Mouse (Mus musculus): ENCODE measurements around the gene Gm49416. TPM values are rescaled to one million over a fixed set of nuclear protein-coding genes. Genes with fewer than 3 reads are reported as not detected.
"Not testable (repeated sequence)": the region's sequence is repeated elsewhere in the genome, so short reads cannot be mapped to it uniquely, and the experiment has no call there.

Gm49416 gene
- polyA plus RNA-seq, 1 experiment from 2014 or later, result not detected

DNA sequence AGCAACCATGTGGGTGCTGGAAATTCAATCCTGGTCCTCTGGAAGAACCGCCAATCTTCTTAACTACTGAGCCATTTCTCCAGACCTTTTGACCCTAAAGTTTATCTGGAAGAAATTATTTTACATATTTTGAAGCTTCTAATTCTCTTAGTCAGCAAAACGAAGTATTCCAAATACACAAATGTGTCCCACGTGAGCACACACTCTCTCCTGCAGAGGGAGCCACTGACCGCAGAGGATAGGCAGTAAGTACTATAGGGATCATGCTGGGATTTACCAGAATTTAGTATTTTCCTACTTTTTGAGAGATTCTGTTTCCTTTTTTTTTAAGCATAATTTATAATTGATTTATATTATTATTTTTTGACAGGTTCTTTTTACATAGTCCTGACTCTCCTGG is 31.0 kb upstream of the Gm49416 start:
- H3K4me3 ChIP-seq (ENCODE audit: low read depth, low read length), result no peak overlapping the region
- peak; percentile 62; the same call in 1 of the 2 replicates for ATAC-seq
- H3K36me3 ChIP-seq (ENCODE audit: insufficient read depth, low read length), result no peaks in the 10 kb centered on the region
- no peak overlapping the region for H3K4me2 ChIP-seq (replicated peaks; ENCODE audit: low read depth, low read length)
- no peaks in the 10 kb centered on the region for H3K27me3 ChIP-seq (replicated peaks; ENCODE audit: insufficient read depth, low read length)
- no peak overlapping the region for H3K27ac ChIP-seq (ENCODE audit: low read length)
- 36% methylated on average over 4 of the region's 4 CpGs for WGBS
- no peaks in the 10 kb centered on the region for H3K4me1 ChIP-seq (ENCODE audit: insufficient read depth, low read depth, low read length)
- TF ChIP-seq EP300 (IDR thresholded peaks at IDR 0.05) (no peak), CTCF (IDR thresholded peaks at IDR 0.05) (peak; percentile 79)
- DNase-seq (ENCODE audit: low spot score), result peak; percentile 81
- H3K9me3 ChIP-seq (ENCODE audit: low read length), result no peaks in the 10 kb centered on the region
- H3K9ac ChIP-seq (replicated peaks; ENCODE audit: low read depth), result no peak overlapping the region

- ATAC-seq, result no peak
- Histone ChIP-seq H3K4me2 (replicated peaks; ENCODE audit: low read depth, low read length) (no peak overlapping the region), H3K9ac (replicated peaks; ENCODE audit: low read depth) (no peak overlapping the region), H3K36me3 (ENCODE audit: insufficient read depth, low read length) (no peaks in the 10 kb centered on the region), H3K4me3 (ENCODE audit: low read depth, low read length) (no peak overlapping the region), H3K9me3 (ENCODE audit: low read length) (no peaks in the 10 kb centered on the region), H3K27ac (ENCODE audit: low read length) (no peak overlapping the region), H3K4me1 (ENCODE audit: insufficient read depth, low read depth, low read length) (no peaks in the 10 kb centered on the region), H3K27me3 (replicated peaks; ENCODE audit: insufficient read depth, low read length) (no peaks in the 10 kb centered on the region)
- WGBS, result 27% methylated on average over 1 of the region's 1 CpGs
- TF ChIP-seq CTCF (IDR thresholded peaks at IDR 0.05) (peak; percentile 63), EP300 (IDR thresholded peaks at IDR 0.05) (no peak)
- DNase-seq (ENCODE audit: low spot score), result no peak
Observed at GRCm38 (mm10) chr19:8859018-8859417, 29.7 kb upstream of the Gm49416 start.

- H3K9ac ChIP-seq (replicated peaks; ENCODE audit: low read depth), result no peak overlapping the region
- 81% methylated on average over 6 of the region's 6 CpGs for WGBS
- TF ChIP-seq EP300 (IDR thresholded peaks at IDR 0.05) (no peak), CTCF (IDR thresholded peaks at IDR 0.05) (no peak)
Observed at GRCm38 (mm10) chr19:8864265-8864664, 24.5 kb upstream of the Gm49416 start.

DNA sequence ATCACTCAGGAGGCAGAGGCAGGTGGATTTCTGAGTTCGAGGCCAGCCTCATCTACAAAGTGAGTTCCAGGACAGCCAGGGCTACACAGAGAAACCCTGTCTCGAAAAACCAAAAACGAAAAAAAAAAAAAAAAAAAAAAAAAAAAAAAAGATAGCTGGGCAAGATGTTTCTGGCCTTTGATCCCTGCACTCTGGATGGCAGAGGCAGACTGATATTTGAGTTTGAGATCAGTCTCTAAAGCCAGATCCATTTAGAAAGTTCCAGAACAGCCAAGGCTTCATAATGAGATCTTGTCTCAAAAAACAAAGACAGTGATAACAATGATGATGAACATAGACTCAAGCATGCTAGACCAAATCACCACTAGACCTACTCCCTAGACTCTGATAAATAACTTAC is 18.3 kb upstream of the Gm49416 start:
- H3K9ac ChIP-seq (replicated peaks; ENCODE audit: low read depth); ATAC-seq; H3K4me1 ChIP-seq (ENCODE audit: insufficient read depth, low read depth, low read length); H3K4me3 ChIP-seq (ENCODE audit: low read depth, low read length); H3K27ac ChIP-seq (ENCODE audit: low read length); DNase-seq (ENCODE audit: low spot score); H3K9me3 ChIP-seq (ENCODE audit: low read length); H3K27me3 ChIP-seq (replicated peaks; ENCODE audit: insufficient read depth, low read length); H3K36me3 ChIP-seq (ENCODE audit: insufficient read depth, low read length): not testable (repeated sequence)
- H3K4me2 ChIP-seq (replicated peaks; ENCODE audit: low read depth, low read length), result peak overlapping the region; percentile 72
- WGBS, result 73% methylated on average over 3 of the region's 3 CpGs

More at GRCm38 (mm10) chr19:8864265-8864664, 24.5 kb upstream of the Gm49416 start:
- ATAC-seq, result no peak
- Histone ChIP-seq H3K27ac (ENCODE audit: low read length) (no peak overlapping the region), H3K4me2 (replicated peaks; ENCODE audit: low read depth, low read length) (no peak overlapping the region), H3K27me3 (replicated peaks; ENCODE audit: insufficient read depth, low read length) (no peaks in the 10 kb centered on the region), H3K4me3 (ENCODE audit: low read depth, low read length) (no peak overlapping the region), H3K4me1 (ENCODE audit: insufficient read depth, low read depth, low read length) (no peaks in the 10 kb centered on the region), H3K9me3 (ENCODE audit: low read length) (no peaks in the 10 kb centered on the region), H3K36me3 (ENCODE audit: insufficient read depth, low read length) (no peaks in the 10 kb centered on the region)
- no peak for DNase-seq (ENCODE audit: low spot score)

DNA sequence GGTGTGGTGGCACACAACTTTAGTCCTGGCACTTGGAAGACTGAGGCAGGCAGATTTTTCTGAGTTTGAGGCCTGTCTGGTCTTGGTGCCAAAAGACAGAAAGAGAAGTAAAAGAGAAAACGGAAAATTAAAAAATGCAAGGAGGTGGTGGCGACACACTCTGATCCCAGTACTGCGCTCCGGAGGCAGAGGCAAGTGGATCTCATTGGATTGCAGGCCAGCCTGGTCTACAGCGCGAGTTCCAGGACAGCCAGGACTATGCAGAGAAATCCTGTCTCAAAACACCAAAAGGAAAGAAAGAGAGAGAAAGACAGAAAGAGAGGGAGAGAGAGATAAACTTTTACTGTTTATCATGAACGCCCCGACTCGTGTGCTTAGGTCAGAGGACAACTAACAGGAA is 17.9 kb upstream of the Gm49416 start:
- peak overlapping the region; percentile 72 for H3K4me2 ChIP-seq (replicated peaks; ENCODE audit: low read depth, low read length)
- DNase-seq (ENCODE audit: low spot score) (no peak), ATAC-seq (peak; percentile 18)
- WGBS, result 29% methylated on average over 9 of the region's 9 CpGs
- peaks cover 8% of the 10 kb centered on the region; the same call in 1 of the 2 replicates for H3K36me3 ChIP-seq (ENCODE audit: insufficient read depth, low read length)
- no peaks in the 10 kb centered on the region for H3K9me3 ChIP-seq (ENCODE audit: low read length)
- H3K27me3 ChIP-seq (replicated peaks; ENCODE audit: insufficient read depth, low read length), result no peaks in the 10 kb centered on the region
- peak overlapping the region; percentile 65 for H3K27ac ChIP-seq (ENCODE audit: low read length)
- H3K4me3 ChIP-seq (ENCODE audit: low read depth, low read length), result peak overlapping the region; percentile 95
- peak overlapping the region; percentile 62 for H3K9ac ChIP-seq (replicated peaks; ENCODE audit: low read depth)
- H3K4me1 ChIP-seq (ENCODE audit: insufficient read depth, low read depth, low read length), result peaks cover 6% of the 10 kb centered on the region; the same call in 1 of the 2 replicates
- TF ChIP-seq EP300 (IDR thresholded peaks at IDR 0.05) (no peak), CTCF (IDR thresholded peaks at IDR 0.05) (no peak)

GRCm38 (mm10) chr19:8871267-8872186 is 17.2 kb upstream of the Gm49416 start, which contains the start of gene Ubxn1:
Gene Ubxn1 (plus strand): TSS chr19:8871496.
- WGBS, result under 1% methylated on average over 54 of the region's 59 CpGs
- Histone ChIP-seq H3K36me3 (ENCODE audit: insufficient read depth, low read length) (peaks cover 8% of the 10 kb centered on the region; the same call in 1 of the 2 replicates), H3K4me3 (ENCODE audit: low read depth, low read length) (peak within 1 kb of the TSS; percentile 95), H3K9me3 (ENCODE audit: low read length) (no peaks in the 10 kb centered on the region), H3K9ac (replicated peaks; ENCODE audit: low read depth) (peak within 1 kb of the TSS; percentile 92), H3K27me3 (replicated peaks; ENCODE audit: insufficient read depth, low read length) (no peaks in the 10 kb centered on the region), H3K27ac (ENCODE audit: low read length) (peak within 1 kb of the TSS; percentile 87), H3K4me2 (replicated peaks; ENCODE audit: low read depth, low read length) (peak within 1 kb of the TSS; percentile 72), H3K4me1 (ENCODE audit: insufficient read depth, low read depth, low read length) (peaks cover 6% of the 10 kb centered on the region; the same call in 1 of the 2 replicates)
- DNase-seq (ENCODE audit: low spot score), result peak; percentile 99
- TF ChIP-seq CTCF (IDR thresholded peaks at IDR 0.05), result 0 out of 2 replicates have a peak, but pooled peaks have one; percentile 1
- TF ChIP-seq EP300 (IDR thresholded peaks at IDR 0.05), result peak; percentile 80
- peak; percentile 99 for ATAC-seq

Measured in lung, postnatal 0 days (tissue).